Mouse (Mus musculus) urinary bladder, adult 2 months (tissue): ENCODE measurements at regions not wholly inside any gene's neighbourhood (a gene's known extent, or its start where the extent isn't known, plus 50 kb on each side); places are given as distances from the start of the nearest gene placed in this dataset.

ENCODE experiments used
- DNase-seq: peaks from one replicate; pipeline ENCODE4 v3.0.0; 2022; ENCODE audit warnings: low spot score

GRCm38 (mm10) chr6:148600934-148601333, 156.7 kb upstream of the Tmtc1 start:
- no peak for DNase-seq

GRCm38 (mm10) chr6:148599473-148599872, 155.3 kb upstream of the Tmtc1 start:
- no peak for DNase-seq

- no peak for DNase-seq
Observed at GRCm38 (mm10) chr6:148598746-148599337, 154.7 kb upstream of the Tmtc1 start.

GRCm38 (mm10) chr6:148595009-148595770, 151.0 kb upstream of the Tmtc1 start:
- DNase-seq: no peak

- no peak for DNase-seq
Observed at GRCm38 (mm10) chr6:148588971-148589370, 144.8 kb upstream of the Tmtc1 start.

GRCm38 (mm10) chr6:148586439-148587321, 142.5 kb upstream of the Tmtc1 start:
- DNase-seq: no peak

- DNase-seq: no peak
Observed at GRCm38 (mm10) chr6:148584126-148584525, 139.9 kb upstream of the Tmtc1 start.

- no peak for DNase-seq
Observed at GRCm38 (mm10) chr6:148578281-148578680, 134.1 kb upstream of the Tmtc1 start.

- DNase-seq: no peak
Observed at GRCm38 (mm10) chr6:148577663-148578062, 133.5 kb upstream of the Tmtc1 start.

- DNase-seq: no peak
Observed at GRCm38 (mm10) chr6:148574742-148575453, 130.7 kb upstream of the Tmtc1 start.

- DNase-seq: no peak
Observed at GRCm38 (mm10) chr6:148572201-148572600, 128.0 kb upstream of the Tmtc1 start.

GRCm38 (mm10) chr6:148571651-148572050, 127.5 kb upstream of the Tmtc1 start:
- no peak for DNase-seq

GRCm38 (mm10) chr6:148564146-148564545, 120.0 kb upstream of the Tmtc1 start:
- no peak for DNase-seq

GRCm38 (mm10) chr6:148562206-148562708, 118.1 kb upstream of the Tmtc1 start:
- no peak for DNase-seq

GRCm38 (mm10) chr6:148556484-148556871, 112.3 kb upstream of the Tmtc1 start:
- DNase-seq: no peak

- DNase-seq: no peak
Observed at GRCm38 (mm10) chr6:148555651-148556483, 111.7 kb upstream of the Tmtc1 start.

GRCm38 (mm10) chr6:148554463-148554862, 110.3 kb upstream of the Tmtc1 start:
- no peak for DNase-seq

GRCm38 (mm10) chr6:148553616-148554015, 109.4 kb upstream of the Tmtc1 start:
- DNase-seq: no peak

- no peak for DNase-seq
Observed at GRCm38 (mm10) chr6:148551097-148551496, 106.9 kb upstream of the Tmtc1 start.

GRCm38 (mm10) chr6:148548138-148548778, 104.1 kb upstream of the Tmtc1 start:
- no peak for DNase-seq
